Mouse (Mus musculus): ENCODE data around the gene Tec.

- no peak for TF ChIP-seq CHD2 (IDR thresholded peaks at IDR 0.05; ENCODE audit: low read depth, low read length)
- no peak for TF ChIP-seq MAFK (IDR thresholded peaks at IDR 0.05; ENCODE audit: insufficient read depth, low read depth, low read length)
- no peak for TF ChIP-seq ZC3H11A (IDR thresholded peaks at IDR 0.05; ENCODE audit: borderline replicate concordance, low read depth, low read length)
Measured at GRCm38 (mm10) chr5:72835656-72836055, 32.6 kb downstream of the Tec start.

Measured in ES-E14 (cell line).